Mouse (Mus musculus) heart, embryonic 14.5 days (tissue): ENCODE data around the gene Aqp7. TPM values are rescaled to one million over a fixed set of nuclear protein-coding genes. Genes with fewer than 3 reads are reported as not detected.

ENCODE experiments used
- ATAC-seq: fragments of 200-750 bp; cut with Nextera tagmentation; 2 replicates; pipeline ENCODE4 v1.8.0; 2017; ENCODE audit warnings: low read depth, moderate TSS enrichment; ENCODE audit not compliant: insufficient number of reproducible peaks, insufficient read depth, low FRiP score
- H3K27ac ChIP-seq, 2 experiments: fragments of 200-500 bp in 1 of 2; fragments of 300-500 bp in 1 of 2; sonication (generic) in 1 of 2; replicated peaks in 1 of 2; 2 replicates each; pipeline ENCODE4 v1.5.1; 2012 to 2014; ENCODE audit warnings: low read depth in 2 of 2, low read length in 2 of 2, control low read depth in 1 of 2, mild to moderate bottlenecking in 1 of 2, mixed read lengths in 1 of 2; ENCODE audit not compliant: control insufficient read depth in 1 of 2, insufficient read depth in 1 of 2
- H3K27me3 ChIP-seq: fragments of 300-500 bp; sonication (generic); 2 replicates; pipeline ENCODE4 v1.6.1; 2014; ENCODE audit warnings: mild to moderate bottlenecking, low read length, control low read depth; ENCODE audit not compliant: control insufficient read depth, insufficient read depth
- H3K36me3 ChIP-seq: fragments of 300-500 bp; sonication (generic); 2 replicates; pipeline ENCODE4 v1.6.1; 2014; ENCODE audit warnings: mild to moderate bottlenecking, control low read depth, low read length, mixed read lengths; ENCODE audit not compliant: control insufficient read depth, insufficient read depth
- H3K4me1 ChIP-seq, 2 experiments: fragments of 200-500 bp in 1 of 2; fragments of 300-500 bp in 1 of 2; sonication (generic) in 1 of 2; 2 replicates each; pipeline ENCODE4 v1.6.1; 2012 to 2014; ENCODE audit warnings: low read length in 2 of 2, control low read depth in 1 of 2, mixed read lengths in 1 of 2; ENCODE audit not compliant: control insufficient read depth in 2 of 2, insufficient read depth in 2 of 2
- H3K4me2 ChIP-seq: fragments of 300-500 bp; sonication (generic); 2 replicates; pipeline ENCODE4 v1.6.1; 2014; ENCODE audit warnings: mild to moderate bottlenecking, low read length
- H3K4me3 ChIP-seq, 2 experiments: fragments of 200-500 bp in 1 of 2; fragments of 300-500 bp in 1 of 2; sonication (generic) in 1 of 2; 2 replicates each; pipeline ENCODE4 v1.5.1; 2012 to 2014; ENCODE audit warnings: low read length in 2 of 2, mild to moderate bottlenecking in 2 of 2, control low read depth in 1 of 2, low read depth in 1 of 2, moderate library complexity in 1 of 2; ENCODE audit not compliant: control insufficient read depth in 1 of 2, insufficient read depth in 1 of 2
- H3K9ac ChIP-seq: fragments of 300-500 bp; sonication (generic); 2 replicates; pipeline ENCODE4 v1.6.1; 2014; ENCODE audit warnings: mild to moderate bottlenecking, low read length
- H3K9me3 ChIP-seq: fragments of 300-500 bp; sonication (generic); 2 replicates; pipeline ENCODE4 v1.6.1; 2016; ENCODE audit warnings: low read length, control low read depth; ENCODE audit not compliant: control insufficient read depth
- WGBS: fragments of 180-500 bp; shearing (Covaris S2); extraction: QIAGEN DNeasy Blood & Tissue Kit; methylation state at CpG from one replicate; pipeline ENCODE4 v1.1.7; 2014; 5-methylcytosine and 5-hydroxymethylcytosine counted together
- polyA plus RNA-seq: library from polyadenylated mRNA; unstranded; fragments of >200 nt; fragmentation: Nextera tagmentation; extraction: Ambion mirVana; gene quantifications from 2 replicates; pipeline ENCODE4 v1.2.1, GENCODE M21; 2014

Gene Aqp7
- polyA plus RNA-seq, 1 experiment from 2014 or later, result not detected

DNA sequence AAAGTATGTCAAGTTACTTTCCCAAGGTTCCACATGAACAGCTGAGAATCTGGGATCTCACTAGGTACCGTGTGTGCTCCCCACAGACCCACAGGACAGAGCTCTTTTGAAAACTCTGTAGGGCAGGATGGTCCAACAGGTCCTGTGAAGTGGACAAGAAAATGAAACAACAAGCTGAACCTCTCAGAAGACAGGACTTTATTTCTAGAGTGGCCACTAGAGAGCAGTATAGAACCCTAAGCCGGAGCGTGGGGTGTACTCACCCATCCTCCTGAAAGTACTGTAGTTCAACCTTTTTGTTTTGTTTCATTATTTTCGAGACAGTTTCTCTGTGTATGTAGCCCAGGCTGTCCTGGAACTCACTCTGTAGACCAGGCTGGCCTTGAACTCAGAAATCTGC, 19.7 kb downstream of the Aqp7 start:
- no peak for ATAC-seq
- WGBS, result 88% methylated on average over 4 of the region's 4 CpGs
- Histone ChIP-seq H3K9me3 (no peaks in the 10 kb centered on the region), H3K4me2 (no peak overlapping the region), H3K27ac (no peak overlapping the region), H3K36me3 (peaks cover 33% of the 10 kb centered on the region), H3K4me3 (no peak overlapping the region), H3K4me1 (no peaks in the 10 kb centered on the region), H3K9ac (no peak overlapping the region), H3K27me3 (no peaks in the 10 kb centered on the region)

DNA sequence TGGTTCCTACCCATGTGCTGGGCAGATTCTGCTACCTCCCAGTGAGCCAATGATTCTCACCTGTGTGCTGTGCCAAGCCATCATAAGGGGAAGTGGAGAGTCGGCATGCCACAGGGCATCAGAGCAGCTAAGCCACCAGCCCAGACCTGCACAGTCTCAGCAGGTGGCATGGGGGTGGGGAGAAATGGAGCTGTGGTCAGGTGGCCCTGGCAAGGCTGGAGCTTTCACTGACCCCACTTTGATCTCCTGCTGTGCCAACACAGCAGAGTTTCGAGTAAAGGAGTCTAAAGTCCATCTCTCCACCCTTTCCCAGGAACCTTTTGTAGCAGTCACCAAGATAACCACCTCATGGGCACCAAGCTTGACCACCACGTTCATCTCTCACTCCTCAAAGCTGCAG, 20.1 kb downstream of the Aqp7 start:
- Histone ChIP-seq H3K4me3 (no peak overlapping the region), H3K9me3 (no peaks in the 10 kb centered on the region), H3K9ac (no peak overlapping the region), H3K27ac (no peak overlapping the region), H3K4me1 (no peaks in the 10 kb centered on the region), H3K36me3 (peaks cover 37% of the 10 kb centered on the region), H3K27me3 (no peaks in the 10 kb centered on the region), H3K4me2 (no peak overlapping the region)
- WGBS, result 81% methylated on average over 3 of the region's 3 CpGs
- ATAC-seq, result no peak

DNA sequence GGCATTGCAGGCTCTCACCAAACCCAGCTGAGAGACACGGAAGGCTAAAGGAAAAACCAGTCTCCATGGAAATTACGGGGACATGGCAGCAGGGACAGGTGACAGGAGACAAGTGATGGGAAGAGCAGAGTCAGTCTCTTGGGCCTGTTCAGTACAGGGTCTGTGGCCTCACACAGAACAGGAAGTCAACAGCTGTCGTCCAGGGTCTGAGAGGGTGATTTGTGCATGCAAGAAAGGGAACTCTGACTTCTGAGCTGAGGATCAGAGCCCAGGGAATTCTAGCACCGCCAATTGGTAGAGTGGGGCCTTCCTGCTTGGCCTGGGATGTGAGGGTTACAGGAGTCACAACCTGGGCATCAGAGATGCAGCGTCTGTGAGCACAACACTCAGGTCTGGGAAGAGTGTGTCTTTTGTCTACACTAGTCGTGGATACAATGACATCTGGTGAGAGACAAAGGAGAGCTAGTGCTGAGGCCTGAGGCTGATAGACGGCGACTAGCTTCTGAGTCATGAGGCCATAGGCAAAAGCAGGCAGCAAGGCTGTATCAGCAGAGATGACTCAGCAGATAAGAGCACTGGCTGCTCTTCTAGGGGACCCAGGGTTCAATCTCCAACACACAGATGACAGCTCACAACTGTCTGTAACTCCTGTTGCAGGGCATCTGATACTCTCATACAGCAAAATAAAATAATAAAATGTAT, 21.7 kb downstream of the Aqp7 start:
- ATAC-seq, result no peak
- Histone ChIP-seq H3K4me2 (no peak overlapping the region), H3K27me3 (no peaks in the 10 kb centered on the region), H3K4me3 (no peak overlapping the region), H3K36me3 (peaks cover 53% of the 10 kb centered on the region), H3K9me3 (no peaks in the 10 kb centered on the region), H3K27ac (no peak overlapping the region), H3K9ac (no peak overlapping the region; the same call in 1 of the 2 replicates), H3K4me1 (no peaks in the 10 kb centered on the region)
- WGBS, result 44% methylated on average over 8 of the region's 8 CpGs

DNA sequence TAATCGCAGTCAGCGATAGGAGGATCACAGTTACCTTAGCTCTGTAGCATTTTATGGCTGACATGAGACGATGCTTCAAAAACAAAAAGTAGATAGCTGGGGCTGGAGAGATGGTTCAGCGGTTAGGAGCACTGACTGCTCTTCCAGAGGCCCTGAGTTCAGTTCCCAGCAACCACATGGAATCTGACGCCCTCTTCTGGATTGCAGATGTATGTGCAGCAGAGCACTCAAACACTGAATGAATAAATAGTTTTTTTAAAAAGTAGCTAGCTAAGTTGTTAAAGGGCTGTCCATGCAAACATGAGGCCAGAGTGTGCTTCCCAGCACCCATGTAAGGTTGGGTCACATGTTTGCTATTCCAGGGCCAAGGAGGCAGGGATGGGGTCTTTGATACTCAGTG, 26.8 kb downstream of the Aqp7 start:
- H3K27ac ChIP-seq, result no peak overlapping the region
- H3K9me3 ChIP-seq, result no peaks in the 10 kb centered on the region
- no peak for ATAC-seq
- 86% methylated on average over 5 of the region's 5 CpGs for WGBS
- H3K27me3 ChIP-seq, result no peaks in the 10 kb centered on the region
- no peak overlapping the region for H3K4me3 ChIP-seq
- no peaks in the 10 kb centered on the region for H3K4me1 ChIP-seq
- peaks cover 76% of the 10 kb centered on the region for H3K36me3 ChIP-seq
- H3K9ac ChIP-seq, result no peak overlapping the region
- no peak overlapping the region for H3K4me2 ChIP-seq

DNA sequence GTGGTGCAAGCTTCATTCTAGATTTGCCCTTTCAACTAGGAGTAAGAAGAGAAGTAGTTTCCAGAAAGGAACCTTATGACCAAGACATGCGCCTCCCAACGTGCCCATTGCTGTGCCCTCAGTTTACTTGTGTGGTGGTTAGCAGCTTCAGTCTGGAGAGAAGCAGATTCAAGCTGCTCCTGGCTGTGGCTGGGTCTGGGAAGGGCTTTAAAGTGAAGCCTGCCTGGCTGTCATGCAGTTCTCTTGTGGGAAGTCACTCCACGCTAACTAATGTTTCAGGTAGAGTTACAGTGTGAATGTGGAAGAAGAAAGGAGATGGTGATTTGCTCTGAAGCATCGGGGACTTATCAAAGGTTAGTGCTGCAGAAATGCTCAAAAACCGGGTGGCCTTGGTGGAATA, 32.1 kb downstream of the Aqp7 start:
- no peaks in the 10 kb centered on the region for H3K27me3 ChIP-seq
- H3K36me3 ChIP-seq, result peaks cover 78% of the 10 kb centered on the region
- no peak overlapping the region for H3K27ac ChIP-seq
- 91% methylated on average over 5 of the region's 5 CpGs for WGBS
- H3K9me3 ChIP-seq, result no peaks in the 10 kb centered on the region
- no peak overlapping the region for H3K9ac ChIP-seq
- H3K4me3 ChIP-seq, result no peak overlapping the region
- no peaks in the 10 kb centered on the region for H3K4me1 ChIP-seq
- no peak for ATAC-seq
- no peak overlapping the region for H3K4me2 ChIP-seq

DNA sequence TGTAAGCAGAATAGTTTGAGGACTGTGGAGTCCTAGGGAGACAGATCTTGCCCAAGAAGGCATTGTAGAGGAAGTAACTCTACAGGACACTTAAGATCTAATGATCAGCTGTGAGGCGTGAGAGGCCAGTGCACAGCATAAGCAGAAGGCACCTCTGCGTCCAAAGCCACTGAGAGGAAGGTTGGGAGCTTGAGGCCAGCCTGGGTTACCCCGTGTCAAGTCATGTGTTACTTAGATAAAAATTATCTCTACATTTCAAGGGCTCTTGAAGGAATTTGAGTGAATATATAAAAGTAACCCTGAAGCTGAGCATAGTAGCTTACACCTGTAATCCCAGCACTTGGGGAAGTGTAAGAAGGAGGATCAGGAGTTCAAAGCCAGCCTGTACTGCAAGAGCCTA, 34.6 kb downstream of the Aqp7 start:
- Histone ChIP-seq H3K4me1 (no peaks in the 10 kb centered on the region), H3K27me3 (no peaks in the 10 kb centered on the region), H3K36me3 (peaks cover 86% of the 10 kb centered on the region), H3K9ac (no peak overlapping the region), H3K27ac (no peak overlapping the region), H3K9me3 (no peaks in the 10 kb centered on the region), H3K4me2 (no peak overlapping the region), H3K4me3 (no peak overlapping the region)
- WGBS, result 64% methylated on average over 3 of the region's 3 CpGs
- ATAC-seq, result no peak

DNA sequence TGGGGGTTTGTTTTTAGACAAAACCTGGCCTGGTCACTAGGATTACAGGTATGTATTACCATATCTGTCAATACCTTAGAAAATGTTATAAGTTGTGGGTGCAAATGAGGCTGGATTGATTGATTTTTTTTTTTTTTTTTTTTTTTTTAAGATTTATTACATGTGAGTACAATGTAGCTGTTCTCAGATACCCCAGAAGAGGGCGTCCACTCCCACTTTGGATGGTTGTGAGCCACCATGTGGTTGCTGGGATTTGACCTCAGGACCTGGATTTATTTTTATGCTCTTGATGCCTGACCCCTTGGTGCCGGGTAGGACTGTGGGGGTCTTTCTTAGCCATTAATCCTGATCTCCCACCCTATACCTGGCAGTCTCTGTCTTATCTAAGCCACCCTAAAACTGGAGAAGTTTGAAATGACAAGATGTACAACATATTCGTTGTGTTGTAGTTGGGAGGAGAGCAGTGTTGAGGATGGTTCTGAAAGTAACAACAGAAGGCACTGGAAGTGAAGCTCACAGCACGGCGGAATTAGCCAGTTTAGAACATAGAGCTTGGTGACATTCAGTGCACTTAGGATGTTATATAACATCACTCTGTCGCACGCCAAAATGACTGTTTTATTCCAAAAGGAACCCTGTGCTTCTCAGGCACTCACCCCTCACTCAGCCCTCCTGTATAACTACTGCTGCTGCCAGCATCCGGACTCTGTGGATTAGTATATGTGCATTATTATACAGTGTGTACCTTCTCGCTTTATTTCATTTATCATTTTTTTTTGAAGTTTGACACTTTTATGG, 46.9 kb downstream of the Aqp7 start:
- no peak overlapping the region for H3K9ac ChIP-seq
- peaks cover 100% of the 10 kb centered on the region for H3K36me3 ChIP-seq
- no peaks in the 10 kb centered on the region for H3K9me3 ChIP-seq
- no peak overlapping the region for H3K4me3 ChIP-seq
- no peak overlapping the region for H3K27ac ChIP-seq
- H3K4me1 ChIP-seq, result no peaks in the 10 kb centered on the region
- no peaks in the 10 kb centered on the region for H3K27me3 ChIP-seq
- ATAC-seq, result no peak
- no peak overlapping the region for H3K4me2 ChIP-seq
- WGBS, result 88% methylated on average over 9 of the region's 9 CpGs
